Mouse (Mus musculus) layer of hippocampus, postnatal 25 days (tissue): Measurements from ENCODE around the gene Ddx46. TPM values are rescaled to one million over a fixed set of nuclear protein-coding genes. Genes with fewer than 3 reads are reported as not detected.
"Not testable (repeated sequence)": the region's sequence is repeated elsewhere in the genome, so short reads cannot be mapped to it uniquely, and the experiment has no call there.

Source experiments
- DNase-seq, 2 experiments: peaks; one replicate each; pipeline ENCODE4 v3.0.0; 2022; ENCODE audit warnings: mixed read lengths in 2 of 2, low spot score in 1 of 2; ENCODE audit errors: extremely low spot score in 1 of 2
- total RNA-seq, 2 experiments: library from RNA; stranded (reverse); gene quantifications; 2 replicates each; pipeline ENCODE4 v1.2.3; 2021

The Ddx46 gene
- 10 to 100 TPM; 41.6 to 55.5 TPM for total RNA-seq

GRCm38 (mm10) chr13:55634639-55635127, at the start of gene Ddx46:
TSS of gene Ddx46 (plus strand) at chr13:55635027.
- DNase-seq, result peak; percentile 86 to 90

- DNase-seq, result no peak
Measured at GRCm38 (mm10) chr13:55591961-55592490, 42.8 kb upstream of the Ddx46 start.

- peak; percentile 92 to 95 for DNase-seq
Measured at GRCm38 (mm10) chr13:55592512-55593253, 42.1 kb upstream of the Ddx46 start.

GRCm38 (mm10) chr13:55593254-55593747, 41.5 kb upstream of the Ddx46 start:
- DNase-seq, result no peak

- DNase-seq, result peak in 1 of 2 experiments; percentile 29
Measured at GRCm38 (mm10) chr13:55595375-55595774, 39.5 kb upstream of the Ddx46 start.

- no peak for DNase-seq
Measured at GRCm38 (mm10) chr13:55596802-55597201, 38.0 kb upstream of the Ddx46 start.

GRCm38 (mm10) chr13:55599566-55600540, 35.0 kb upstream of the Ddx46 start, which contains the start of gene B4galt7:
TSS of gene B4galt7 (plus strand) at chr13:55599896.
- DNase-seq, result peak; percentile 78

GRCm38 (mm10) chr13:55600657-55601056, 34.2 kb upstream of the Ddx46 start:
- no peak for DNase-seq

- DNase-seq, result peak; percentile 78 to 98
Measured at GRCm38 (mm10) chr13:55601611-55602010, 33.2 kb upstream of the Ddx46 start.

- DNase-seq, result no peak
Measured at GRCm38 (mm10) chr13:55604606-55605005, 30.2 kb upstream of the Ddx46 start.

- peak; percentile 36 to 38 for DNase-seq
Measured at GRCm38 (mm10) chr13:55606899-55607623, 27.8 kb upstream of the Ddx46 start.

GRCm38 (mm10) chr13:55607624-55608006, 27.2 kb upstream of the Ddx46 start:
- DNase-seq, result no peak

GRCm38 (mm10) chr13:55611996-55612395, 22.8 kb upstream of the Ddx46 start:
- DNase-seq, result no peak

- no peak for DNase-seq
Measured at GRCm38 (mm10) chr13:55613471-55613870, 21.4 kb upstream of the Ddx46 start.

- DNase-seq, result no peak
Measured at GRCm38 (mm10) chr13:55619328-55619727, 15.5 kb upstream of the Ddx46 start.

GRCm38 (mm10) chr13:55620275-55620674, 14.6 kb upstream of the Ddx46 start:
- no peak for DNase-seq

- not testable (repeated sequence) for DNase-seq
Measured at GRCm38 (mm10) chr13:55622156-55622648, 12.6 kb upstream of the Ddx46 start.

- DNase-seq, result peak; percentile 71 to 81
Measured at GRCm38 (mm10) chr13:55622649-55623541, 11.9 kb upstream of the Ddx46 start, which contains the start of gene Caml. TSS of gene Caml (plus strand) at chr13:55623005.
